Mouse (Mus musculus): ENCODE data around the gene Sept14.
A peak's percentile ranks its signal among the peaks of the same experiment; 100 is the strongest.
"Not testable (repeated sequence)": the region's sequence is repeated elsewhere in the genome, so short reads cannot be mapped to it uniquely, and the experiment has no call there.

Sept14 gene

GRCm38 (mm10) chr5:129700506-129700905 lies 7.8 kb downstream of the Sept14 start:
- 0 out of 2 replicates have a peak, but pooled peaks cover 4% of the 10 kb centered on the region for H3K4me1 ChIP-seq (replicated peaks; ENCODE audit: low read depth, low read length)
- TF ChIP-seq NANOG (IDR thresholded peaks at IDR 0.05; ENCODE audit: borderline replicate concordance, low read length), result no peak
- no peak for TF ChIP-seq POU5F1 (IDR thresholded peaks at IDR 0.05; ENCODE audit: borderline replicate concordance, low read length)
- no peak for TF ChIP-seq CTCF (conservative IDR thresholded peaks at IDR 0.05; ENCODE audit: low read length)

GRCm38 (mm10) chr5:129690528-129690927 lies 17.8 kb downstream of the Sept14 start:
- no peak overlapping the region for H3K4me3 ChIP-seq (replicated peaks; ENCODE audit: low read length)
- peaks cover 6% of the 10 kb centered on the region for H3K4me1 ChIP-seq (replicated peaks; ENCODE audit: low read depth, low read length)
- H3K36me3 ChIP-seq (ENCODE audit: insufficient read depth, low read length), result no peaks in the 10 kb centered on the region
- no peaks in the 10 kb centered on the region for H3K27me3 ChIP-seq (ENCODE audit: insufficient read depth, low read length)
- no peaks in the 10 kb centered on the region for H3K9me3 ChIP-seq (ENCODE audit: low read length)
- TF ChIP-seq NANOG (IDR thresholded peaks at IDR 0.05; ENCODE audit: borderline replicate concordance, low read length), result no peak
- TF ChIP-seq POU5F1 (IDR thresholded peaks at IDR 0.05; ENCODE audit: borderline replicate concordance, low read length), result no peak
- no peak for TF ChIP-seq CTCF (conservative IDR thresholded peaks at IDR 0.05; ENCODE audit: low read length)

More at GRCm38 (mm10) chr5:129700506-129700905, 7.8 kb downstream of the Sept14 start:
- H3K36me3 ChIP-seq (ENCODE audit: insufficient read depth, low read length), result no peaks in the 10 kb centered on the region
- peaks cover 6% of the 10 kb centered on the region; the same call in 1 of the 2 replicates for H3K27me3 ChIP-seq (ENCODE audit: insufficient read depth, low read length)
- peak overlapping the region; percentile 69 for H3K4me3 ChIP-seq (replicated peaks; ENCODE audit: low read length)
- no peaks in the 10 kb centered on the region; the same call in 1 of the 2 replicates for H3K9me3 ChIP-seq (ENCODE audit: low read length)

DNA sequence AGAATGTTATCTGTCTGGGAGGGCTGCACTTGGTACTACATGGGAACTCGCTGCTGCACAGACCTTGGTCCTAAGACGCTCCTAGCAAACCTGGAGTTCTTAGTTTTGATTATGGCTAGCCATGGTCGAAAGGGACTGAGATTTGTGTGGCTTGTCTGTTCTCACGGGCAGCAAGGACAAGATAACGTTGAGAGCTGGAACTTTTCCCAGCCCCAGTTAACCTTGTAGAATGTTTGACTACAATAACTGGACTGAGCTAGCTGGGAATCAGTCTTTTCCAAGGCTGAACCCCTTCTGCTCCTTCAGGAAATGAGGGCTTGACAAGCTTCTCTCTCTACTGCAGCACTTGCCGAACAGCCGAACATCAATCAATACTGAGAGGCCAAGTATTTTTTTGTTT lies 20.7 kb downstream of the Sept14 start:
- Histone ChIP-seq H3K9me3 (ENCODE audit: low read length) (no peaks in the 10 kb centered on the region), H3K36me3 (ENCODE audit: insufficient read depth, low read length) (no peaks in the 10 kb centered on the region), H3K4me1 (replicated peaks; ENCODE audit: low read depth, low read length) (peaks cover 10% of the 10 kb centered on the region), H3K4me3 (replicated peaks; ENCODE audit: low read length) (no peak overlapping the region), H3K27me3 (ENCODE audit: insufficient read depth, low read length) (no peaks in the 10 kb centered on the region)
- TF ChIP-seq POU5F1 (IDR thresholded peaks at IDR 0.05; ENCODE audit: borderline replicate concordance, low read length) (no peak), CTCF (conservative IDR thresholded peaks at IDR 0.05; ENCODE audit: low read length) (no peak), NANOG (IDR thresholded peaks at IDR 0.05; ENCODE audit: borderline replicate concordance, low read length) (no peak)

DNA sequence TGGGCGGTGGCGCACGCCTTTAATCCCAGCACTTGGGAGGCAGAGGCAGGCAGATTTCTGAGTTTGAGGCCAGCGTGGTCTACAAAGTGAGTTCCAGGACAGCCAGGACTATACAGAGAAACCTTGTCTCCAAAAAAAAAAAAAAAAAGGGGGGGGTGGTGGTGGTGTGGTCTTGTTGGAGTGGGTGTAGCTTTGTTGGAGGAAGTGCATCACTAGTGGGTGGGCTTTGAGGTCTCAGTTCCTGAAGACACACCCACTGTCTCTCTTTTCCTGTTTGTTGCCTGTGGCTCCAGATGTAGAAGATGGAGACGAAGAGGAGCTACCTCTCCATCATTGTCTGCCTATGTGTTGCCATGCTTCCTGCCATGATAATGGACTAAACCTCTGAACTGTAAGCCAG lies 23.2 kb downstream of the Sept14 start:
- not testable (repeated sequence) for H3K4me1 ChIP-seq (replicated peaks; ENCODE audit: low read depth, low read length); H3K9me3 ChIP-seq (ENCODE audit: low read length); H3K27me3 ChIP-seq (ENCODE audit: insufficient read depth, low read length); H3K36me3 ChIP-seq (ENCODE audit: insufficient read depth, low read length)
- H3K4me3 ChIP-seq (replicated peaks; ENCODE audit: low read length), result peak overlapping the region; percentile 50

DNA sequence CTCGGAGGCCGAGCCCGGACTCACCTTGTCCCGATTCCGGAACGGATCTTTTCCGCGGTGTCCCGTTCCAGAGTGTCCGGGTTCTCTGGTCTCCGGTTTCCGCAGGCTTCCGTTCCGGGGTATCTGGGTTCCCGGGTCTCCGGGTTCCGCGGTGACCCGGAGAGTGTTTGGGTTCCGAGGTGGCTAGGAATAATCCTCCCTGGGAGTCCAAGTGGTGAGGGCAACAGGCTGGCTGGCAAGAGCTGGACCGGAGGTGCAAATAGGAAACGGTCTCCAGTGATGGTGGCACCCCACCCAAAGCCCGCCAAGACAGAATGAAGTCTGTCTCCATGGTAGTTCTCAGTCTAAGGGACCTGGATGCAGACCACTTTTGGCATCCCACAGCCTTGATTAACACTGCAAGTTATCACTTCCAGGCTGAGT lies 38.3 kb downstream of the Sept14 start, which contains the start of gene Zfp11:
Gene Zfp11, minus strand, starts transcription at position 64 of the 423 bp plus-strand sequence.
- H3K9me3 ChIP-seq (ENCODE audit: low read length), result no peaks in the 10 kb centered on the region
- peaks cover 7% of the 10 kb centered on the region for H3K4me1 ChIP-seq (replicated peaks; ENCODE audit: low read depth, low read length)
- H3K4me3 ChIP-seq (replicated peaks; ENCODE audit: low read length), result peak within 1 kb of the TSS; percentile 92
- peaks cover 3% of the 10 kb centered on the region; the same call in 1 of the 2 replicates for H3K36me3 ChIP-seq (ENCODE audit: insufficient read depth, low read length)
- no peaks in the 10 kb centered on the region for H3K27me3 ChIP-seq (ENCODE audit: insufficient read depth, low read length)
- no peak for TF ChIP-seq CTCF (conservative IDR thresholded peaks at IDR 0.05; ENCODE audit: low read length)
- TF ChIP-seq POU5F1 (IDR thresholded peaks at IDR 0.05; ENCODE audit: borderline replicate concordance, low read length), result peak; percentile 56; the same call in 1 of the 2 replicates

DNA sequence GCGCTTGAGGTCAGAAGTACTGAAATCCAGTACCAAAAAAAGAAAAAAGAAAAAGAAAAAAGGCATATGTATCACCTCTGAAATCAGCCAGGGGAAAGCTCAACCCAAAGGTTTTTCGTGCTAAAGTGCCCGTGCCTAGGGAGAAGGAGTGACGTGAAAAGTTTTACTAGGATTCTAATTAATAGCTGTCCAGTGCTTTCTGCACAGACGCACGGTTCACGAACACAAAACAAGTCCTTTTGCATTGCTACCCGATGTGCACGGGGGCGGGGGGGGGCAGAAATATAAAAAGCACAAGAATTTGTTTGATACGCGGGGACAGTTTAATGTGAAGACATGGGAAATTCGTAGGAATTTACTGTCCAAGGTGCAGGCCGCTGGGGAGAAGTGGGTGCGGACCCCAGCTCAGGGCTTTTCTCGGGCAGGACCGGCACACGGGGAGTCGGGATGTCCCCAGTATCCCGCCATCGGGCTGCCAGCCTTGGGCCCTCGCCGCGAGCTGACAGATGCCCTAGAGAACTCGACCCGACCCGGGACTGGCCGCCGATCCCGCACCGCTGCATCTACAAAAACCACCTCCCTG lies 38.8 kb downstream of the Sept14 start:
- Histone ChIP-seq H3K36me3 (ENCODE audit: insufficient read depth, low read length) (peaks cover 3% of the 10 kb centered on the region; the same call in 1 of the 2 replicates), H3K4me1 (replicated peaks; ENCODE audit: low read depth, low read length) (peaks cover 7% of the 10 kb centered on the region), H3K4me3 (replicated peaks; ENCODE audit: low read length) (peak overlapping the region; percentile 92), H3K27me3 (ENCODE audit: insufficient read depth, low read length) (no peaks in the 10 kb centered on the region), H3K9me3 (ENCODE audit: low read length) (no peaks in the 10 kb centered on the region)
- TF ChIP-seq CTCF (conservative IDR thresholded peaks at IDR 0.05; ENCODE audit: low read length) (no peak), POU5F1 (IDR thresholded peaks at IDR 0.05; ENCODE audit: borderline replicate concordance, low read length) (no peak)

DNA sequence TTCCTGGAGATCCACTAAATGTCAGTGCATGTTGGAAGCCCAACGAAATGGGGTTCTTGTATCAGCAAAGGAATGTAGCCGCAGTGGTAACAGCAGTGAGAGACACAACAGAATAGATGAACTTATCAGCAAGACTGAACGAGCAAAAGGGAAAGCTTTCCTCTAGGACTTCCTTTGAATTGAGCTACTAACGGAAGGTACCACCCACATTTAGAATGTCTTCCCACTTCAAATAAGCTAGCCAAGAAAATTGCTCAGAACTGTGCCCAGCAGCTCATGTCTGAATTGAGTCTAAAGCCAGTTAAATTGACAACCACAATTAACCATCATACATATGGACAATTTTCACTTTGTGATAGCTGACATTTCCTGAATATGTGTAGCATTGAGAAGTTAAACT lies 40.5 kb downstream of the Sept14 start:
- no peak overlapping the region for H3K4me3 ChIP-seq (replicated peaks; ENCODE audit: low read length)
- peaks cover 3% of the 10 kb centered on the region; the same call in 1 of the 2 replicates for H3K36me3 ChIP-seq (ENCODE audit: insufficient read depth, low read length)
- no peaks in the 10 kb centered on the region for H3K27me3 ChIP-seq (ENCODE audit: insufficient read depth, low read length)
- no peak for TF ChIP-seq NANOG (IDR thresholded peaks at IDR 0.05; ENCODE audit: borderline replicate concordance, low read length)
- no peak for TF ChIP-seq CTCF (conservative IDR thresholded peaks at IDR 0.05; ENCODE audit: low read length)
- no peak for TF ChIP-seq POU5F1 (IDR thresholded peaks at IDR 0.05; ENCODE audit: borderline replicate concordance, low read length)
- peaks cover 3% of the 10 kb centered on the region; the same call in 1 of the 2 replicates for H3K9me3 ChIP-seq (ENCODE audit: low read length)
- H3K4me1 ChIP-seq (replicated peaks; ENCODE audit: low read depth, low read length), result peaks cover 7% of the 10 kb centered on the region

- Histone ChIP-seq H3K36me3 (ENCODE audit: insufficient read depth, low read length) (peaks cover 8% of the 10 kb centered on the region), H3K4me3 (replicated peaks; ENCODE audit: low read length) (no peak overlapping the region), H3K4me1 (replicated peaks; ENCODE audit: low read depth, low read length) (peaks cover 7% of the 10 kb centered on the region), H3K27me3 (ENCODE audit: insufficient read depth, low read length) (no peaks in the 10 kb centered on the region), H3K9me3 (ENCODE audit: low read length) (peaks cover 15% of the 10 kb centered on the region)
- TF ChIP-seq POU5F1 (IDR thresholded peaks at IDR 0.05; ENCODE audit: borderline replicate concordance, low read length) (no peak), NANOG (IDR thresholded peaks at IDR 0.05; ENCODE audit: borderline replicate concordance, low read length) (no peak), CTCF (conservative IDR thresholded peaks at IDR 0.05; ENCODE audit: low read length) (no peak)
Measured at GRCm38 (mm10) chr5:129666271-129666909, 41.9 kb downstream of the Sept14 start.

DNA sequence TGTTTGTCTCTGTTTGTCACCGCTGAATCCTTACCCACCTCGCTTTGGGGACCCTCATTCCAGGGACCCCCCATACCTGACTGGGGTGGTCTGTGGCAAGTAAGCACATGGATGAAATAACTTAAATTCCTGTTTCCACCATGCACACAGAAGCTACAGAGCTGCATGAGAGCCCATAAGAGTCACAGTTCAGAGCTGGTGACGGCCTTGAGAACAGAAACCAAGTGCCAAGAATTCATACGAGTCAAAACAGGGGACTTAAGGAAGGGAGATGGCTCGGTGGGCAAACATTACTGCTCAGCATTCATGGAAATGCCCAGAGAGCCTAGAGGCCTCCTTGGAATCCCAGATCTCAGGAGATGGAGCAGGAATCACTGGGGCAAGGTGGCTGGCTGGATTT lies 44.2 kb downstream of the Sept14 start:
- Histone ChIP-seq H3K36me3 (ENCODE audit: insufficient read depth, low read length) (peaks cover 31% of the 10 kb centered on the region), H3K4me1 (replicated peaks; ENCODE audit: low read depth, low read length) (peaks cover 5% of the 10 kb centered on the region), H3K4me3 (replicated peaks; ENCODE audit: low read length) (no peak overlapping the region), H3K27me3 (ENCODE audit: insufficient read depth, low read length) (no peaks in the 10 kb centered on the region), H3K9me3 (ENCODE audit: low read length) (peaks cover 38% of the 10 kb centered on the region)
- TF ChIP-seq CTCF (conservative IDR thresholded peaks at IDR 0.05; ENCODE audit: low read length), result no peak
- no peak for TF ChIP-seq NANOG (IDR thresholded peaks at IDR 0.05; ENCODE audit: borderline replicate concordance, low read length)
- TF ChIP-seq POU5F1 (IDR thresholded peaks at IDR 0.05; ENCODE audit: borderline replicate concordance, low read length), result no peak
